Mouse (Mus musculus) olfactory bulb, adult 2 months (tissue): ENCODE data around the gene Scfd1. TPM values are rescaled to one million over a fixed set of nuclear protein-coding genes. Genes with fewer than 3 reads are reported as not detected.

Experiments
- H3K27ac ChIP-seq: fragments of 200-500 bp; 2 replicates; pipeline ENCODE4 v1.5.1; 2012; ENCODE audit warnings: low read depth, low read length; ENCODE audit not compliant: insufficient read depth
- H3K4me1 ChIP-seq: fragments of 200-500 bp; 2 replicates; pipeline ENCODE4 v1.6.1; 2012; ENCODE audit warnings: low read length; ENCODE audit not compliant: control insufficient read depth, insufficient read depth
- H3K4me3 ChIP-seq: fragments of 200-500 bp; 2 replicates; pipeline ENCODE4 v1.5.1; 2012; ENCODE audit warnings: mild to moderate bottlenecking, low read depth, low read length, moderate library complexity; ENCODE audit not compliant: insufficient read depth
- CTCF ChIP-seq: fragments of 200-500 bp; IDR thresholded peaks from 2 replicates; pipeline ENCODE4 v1.5.1; 2012; ENCODE audit warnings: low read depth, mild to moderate bottlenecking, low read length, moderate library complexity; ENCODE audit not compliant: insufficient read depth
- POLR2A ChIP-seq: fragments of 200-500 bp; IDR thresholded peaks from 2 replicates; pipeline ENCODE4 v1.6.1; 2012; ENCODE audit warnings: mild to moderate bottlenecking, low read depth, low read length, moderate library complexity; ENCODE audit not compliant: insufficient read depth
- WGBS: fragments of 180-500 bp; shearing (Covaris S2); methylation state at CpG from one replicate; pipeline ENCODE4 v1.1.7; 2018; 5-methylcytosine and 5-hydroxymethylcytosine counted together
- polyA plus RNA-seq: library from polyadenylated mRNA; stranded (reverse); fragments of >200 nt; gene quantifications from 2 replicates; pipeline ENCODE4 v1.2.4, GENCODE M21; 2012; ENCODE audit warnings: low replicate concordance; ENCODE audit not compliant: missing spikeins, insufficient read depth, insufficient read length

The Scfd1 gene
- polyA plus RNA-seq, 1 experiment = not detected

- Histone ChIP-seq H3K4me3 (no peak overlapping the region), H3K4me1 (no peaks in the 10 kb centered on the region), H3K27ac (no peak overlapping the region)
- 94% methylated on average over 6 of the region's 6 CpGs for WGBS
- TF ChIP-seq POLR2A (no peak), CTCF (no peak)
These were observed 22.6 kb downstream of the Scfd1 start for GRCm38 (mm10) chr12:51399871-51400270.

DNA sequence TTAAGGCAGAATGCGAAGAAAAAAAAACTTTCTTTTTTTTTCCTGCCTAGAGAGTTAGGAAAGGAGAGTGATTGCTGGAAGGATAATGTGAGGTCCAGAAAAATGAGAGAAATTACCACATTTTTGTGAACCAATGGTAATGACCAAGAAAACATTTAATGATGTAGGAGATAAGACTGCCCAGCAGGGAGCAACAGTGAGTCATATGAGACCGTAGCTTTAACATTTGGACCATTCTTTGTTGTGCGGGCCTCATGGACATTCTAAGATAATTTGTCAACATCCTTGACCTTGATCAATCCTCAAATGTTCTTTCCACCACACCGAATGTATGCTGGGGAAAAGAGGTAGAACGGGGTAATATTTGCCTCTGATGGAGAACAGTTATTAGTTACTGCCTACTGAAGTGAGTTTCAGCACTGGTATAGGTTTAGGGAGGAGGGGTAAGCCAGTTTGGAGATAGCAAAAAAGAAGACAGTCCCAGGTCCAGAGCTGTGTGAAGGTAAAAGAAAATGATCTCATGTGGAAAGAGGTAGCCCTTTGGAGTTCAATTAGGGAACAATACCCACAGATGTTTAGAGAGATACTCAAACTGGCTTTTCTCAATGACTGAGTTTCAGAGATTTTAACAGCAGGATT is 24.9 kb downstream of the Scfd1 start:
- TF ChIP-seq CTCF (no peak), POLR2A (no peak)
- WGBS = 57% methylated on average over 5 of the region's 5 CpGs

GRCm38 (mm10) chr12:51403987-51404586 is 26.8 kb downstream of the Scfd1 start:
- H3K4me3 ChIP-seq = no peak overlapping the region
- WGBS = 65% methylated on average over 4 of the region's 4 CpGs
- H3K4me1 ChIP-seq = no peaks in the 10 kb centered on the region
- TF ChIP-seq POLR2A (no peak), CTCF (no peak)
- no peak overlapping the region for H3K27ac ChIP-seq

More for the DNA sequence above, 24.9 kb downstream of the Scfd1 start:
- Histone ChIP-seq H3K4me3 (no peak overlapping the region), H3K4me1 (no peaks in the 10 kb centered on the region), H3K27ac (no peak overlapping the region)

DNA sequence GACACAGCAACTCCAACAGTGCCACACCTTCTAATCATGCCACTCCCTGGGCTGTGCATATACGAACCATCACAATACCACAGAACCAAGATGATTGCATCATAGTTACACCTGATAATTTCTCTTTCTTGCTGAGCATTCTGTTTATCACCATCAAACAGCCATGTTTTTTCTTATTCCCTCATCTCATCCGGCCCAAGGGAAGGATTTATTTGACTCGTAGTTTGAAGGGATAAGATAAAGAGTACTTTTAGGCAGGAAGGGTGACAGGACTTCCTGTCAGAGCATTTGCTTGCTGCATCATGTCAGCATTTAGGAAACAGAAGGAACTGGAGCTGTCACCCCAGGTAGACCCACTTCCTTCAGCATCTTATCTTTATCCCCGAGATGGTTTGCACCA is 34.1 kb downstream of the Scfd1 start:
- 90% methylated on average over 4 of the region's 4 CpGs for WGBS
- H3K4me1 ChIP-seq = no peaks in the 10 kb centered on the region
- no peak overlapping the region for H3K27ac ChIP-seq
- TF ChIP-seq CTCF (no peak), POLR2A (no peak)
- no peak overlapping the region for H3K4me3 ChIP-seq

- H3K4me3 ChIP-seq = no peak overlapping the region
- H3K27ac ChIP-seq = no peak overlapping the region
- 85% methylated on average over 2 of the region's 2 CpGs for WGBS
- peaks cover 3% of the 10 kb centered on the region; the same call in 1 of the 2 replicates for H3K4me1 ChIP-seq
- TF ChIP-seq CTCF (no peak), POLR2A (no peak)
These were observed 60.2 kb downstream of the Scfd1 start for GRCm38 (mm10) chr12:51437541-51437940.

GRCm38 (mm10) chr12:51438311-51438710 is 61.0 kb downstream of the Scfd1 start:
- Histone ChIP-seq H3K4me3 (no peak overlapping the region), H3K4me1 (peaks cover 3% of the 10 kb centered on the region; the same call in 1 of the 2 replicates), H3K27ac (no peak overlapping the region)
- 94% methylated on average over 2 of the region's 2 CpGs for WGBS
- TF ChIP-seq CTCF (no peak), POLR2A (no peak)

- H3K4me3 ChIP-seq = no peak overlapping the region
- H3K27ac ChIP-seq = no peak overlapping the region
- H3K4me1 ChIP-seq = no peaks in the 10 kb centered on the region
- 85% methylated on average over 2 of the region's 2 CpGs for WGBS
- TF ChIP-seq POLR2A (no peak), CTCF (no peak)
These were observed 72.0 kb downstream of the Scfd1 start for GRCm38 (mm10) chr12:51449303-51449702.

- TF ChIP-seq POLR2A = no peak
- no peak overlapping the region for H3K4me3 ChIP-seq
- no peak overlapping the region for H3K27ac ChIP-seq
- no peaks in the 10 kb centered on the region for H3K4me1 ChIP-seq
- WGBS = 91% methylated on average over 4 of the region's 4 CpGs
These were observed 93.6 kb downstream of the Scfd1 start for GRCm38 (mm10) chr12:51470881-51471280.

GRCm38 (mm10) chr12:51481246-51481645 is 103.9 kb downstream of the Scfd1 start:
- 92% methylated on average over 2 of the region's 2 CpGs for WGBS

More at GRCm38 (mm10) chr12:51481246-51481645, 103.9 kb downstream of the Scfd1 start:
- no peaks in the 10 kb centered on the region for H3K4me1 ChIP-seq
- H3K4me3 ChIP-seq = no peak overlapping the region
- TF ChIP-seq CTCF = no peak
- no peak for TF ChIP-seq POLR2A
- no peak overlapping the region for H3K27ac ChIP-seq
